Mouse (Mus musculus) C2C12 (cell line): ENCODE measurements around the gene Tnrc6c. TPM values are rescaled to one million over a fixed set of nuclear protein-coding genes. Genes with fewer than 3 reads are reported as not detected.

Experiments used
- H3K27me3 ChIP-seq: one replicate; pipeline ENCODE4 v1.6.1; 2011; ENCODE audit not compliant: control insufficient read depth, insufficient read depth, insufficient read length
- H3K36me3 ChIP-seq: one replicate; pipeline ENCODE4 v1.6.1; 2011; ENCODE audit not compliant: control insufficient read depth, insufficient read depth
- H3K4me3 ChIP-seq: one replicate; pipeline ENCODE4 v1.5.1; 2011; ENCODE audit warnings: mild to moderate bottlenecking, control low read depth; ENCODE audit not compliant: poor library complexity, insufficient read depth, severe bottlenecking
- H3K79me2 ChIP-seq: one replicate; pipeline ENCODE4 v1.6.1; 2011; ENCODE audit not compliant: control insufficient read depth, insufficient read depth
- H3K79me3 ChIP-seq: one replicate; pipeline ENCODE4 v1.6.1; 2011; ENCODE audit warnings: low read depth, control low read depth
- H3ac ChIP-seq: one replicate; pipeline ENCODE3; 2011; ENCODE audit warnings: low read depth; ENCODE audit not compliant: control insufficient read depth, insufficient read length
- CEBPB ChIP-seq: IDR thresholded peaks from one replicate; pipeline ENCODE4 v1.6.1; 2011; ENCODE audit warnings: low read depth, mild to moderate bottlenecking, control low read depth, moderate library complexity
- CTCF ChIP-seq: IDR thresholded peaks from one replicate; pipeline ENCODE4 v1.5.1; 2011; ENCODE audit not compliant: control insufficient read depth, insufficient read depth, insufficient read length
- FOSL1 ChIP-seq: IDR thresholded peaks from one replicate; pipeline ENCODE4 v1.8.0; 2011; ENCODE audit warnings: mild to moderate bottlenecking, low read length; ENCODE audit not compliant: poor library complexity, insufficient read depth, severe bottlenecking
- MAX ChIP-seq: IDR thresholded peaks from one replicate; pipeline ENCODE4 v1.6.1; 2011; ENCODE audit warnings: mild to moderate bottlenecking, control low read depth
- MYOD1 ChIP-seq: IDR thresholded peaks from one replicate; pipeline ENCODE4 v1.6.1; 2011; ENCODE audit warnings: low read depth; ENCODE audit not compliant: control insufficient read depth, insufficient read length
- MYOG ChIP-seq: IDR thresholded peaks from one replicate; pipeline ENCODE4 v1.6.1; 2011; ENCODE audit not compliant: control insufficient read depth, insufficient read length; ENCODE audit errors: extremely low read depth
- USF1 ChIP-seq: IDR thresholded peaks from one replicate; pipeline ENCODE4 v1.6.1; 2011; ENCODE audit warnings: low read depth, mild to moderate bottlenecking, control low read depth, moderate library complexity
- polyA plus RNA-seq: library from polyadenylated mRNA; unstranded; fragments of >200 nt; fragmentation: generic; extraction: Trizol; gene quantifications from one replicate; pipeline ENCODE4 v1.2.1, GENCODE M21; 2012; ENCODE audit warnings: missing spikeins

Tnrc6c gene
- polyA plus RNA-seq, 1 experiment = 6.3 TPM

DNA sequence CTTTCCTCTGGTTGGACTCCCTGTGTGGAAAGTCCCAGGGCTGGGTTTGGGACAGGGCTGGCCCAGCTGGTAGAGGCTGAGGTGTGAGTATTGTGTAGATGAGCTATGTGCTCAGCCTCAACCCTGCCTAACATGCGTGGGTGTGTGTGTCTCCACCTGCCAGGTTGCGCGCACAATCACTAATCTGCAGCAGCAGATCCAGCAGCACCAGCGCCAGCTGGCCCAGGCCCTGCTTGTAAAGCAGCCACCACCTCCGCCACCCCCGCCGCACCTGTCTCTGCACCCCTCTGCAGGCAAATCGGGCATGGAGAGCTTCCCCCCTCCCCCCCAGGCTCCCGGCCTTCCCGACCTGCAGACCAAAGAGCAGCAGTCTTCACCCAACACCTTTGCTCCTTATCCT, 95.3 kb downstream of the Tnrc6c start:
- Histone ChIP-seq H3K4me3 (no peak overlapping the region), H3K79me3 (no peaks in the 10 kb centered on the region), H3K79me2 (no peaks in the 10 kb centered on the region), H3K27me3 (no peaks in the 10 kb centered on the region), H3ac (no peak overlapping the region), H3K36me3 (peaks cover 43% of the 10 kb centered on the region)
- TF ChIP-seq CTCF = no peak

DNA sequence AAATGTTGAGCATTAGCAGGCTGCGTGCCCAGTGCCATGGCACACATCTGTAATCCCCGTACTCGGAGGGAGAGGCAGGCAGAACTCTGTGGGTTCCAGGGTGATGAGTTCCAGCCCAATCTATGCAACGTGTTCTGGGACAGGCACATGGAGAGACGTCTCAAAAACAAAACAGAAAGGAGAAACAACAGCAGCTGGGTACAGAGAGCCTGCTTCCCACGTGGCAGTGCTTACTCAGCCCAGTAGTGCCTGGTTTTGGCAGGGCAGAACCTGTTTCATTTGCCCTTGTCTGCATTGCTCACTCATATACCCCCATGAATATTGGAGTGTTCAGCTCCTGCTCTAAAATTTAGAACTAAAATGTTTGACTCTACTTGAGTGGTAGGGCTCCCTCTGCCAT, 97.5 kb downstream of the Tnrc6c start:
- H3K79me3 ChIP-seq = no peaks in the 10 kb centered on the region
- no peaks in the 10 kb centered on the region for H3K27me3 ChIP-seq
- TF ChIP-seq MAX = no peak
- H3K36me3 ChIP-seq = peaks cover 59% of the 10 kb centered on the region
- no peak overlapping the region for H3ac ChIP-seq
- H3K4me3 ChIP-seq = no peak overlapping the region
- H3K79me2 ChIP-seq = no peaks in the 10 kb centered on the region

GRCm38 (mm10) chr11:117755891-117756290, 101.8 kb downstream of the Tnrc6c start:
- no peaks in the 10 kb centered on the region for H3K27me3 ChIP-seq
- TF ChIP-seq FOSL1 (no peak), CTCF (no peak), MYOG (no peak)
- H3K79me3 ChIP-seq = no peaks in the 10 kb centered on the region
- no peak overlapping the region for H3K4me3 ChIP-seq
- no peak overlapping the region for H3ac ChIP-seq
- H3K36me3 ChIP-seq = peaks cover 42% of the 10 kb centered on the region
- no peaks in the 10 kb centered on the region for H3K79me2 ChIP-seq

- peaks cover 33% of the 10 kb centered on the region for H3K36me3 ChIP-seq
- no peaks in the 10 kb centered on the region for H3K27me3 ChIP-seq
- H3ac ChIP-seq = no peak overlapping the region
- no peak for TF ChIP-seq USF1
- no peak for TF ChIP-seq FOSL1
- no peak for TF ChIP-seq CEBPB
- TF ChIP-seq MYOG = no peak
- no peak for TF ChIP-seq MYOD1
- TF ChIP-seq MAX = no peak
- TF ChIP-seq CTCF = no peak
- H3K79me3 ChIP-seq = no peaks in the 10 kb centered on the region
- no peak overlapping the region for H3K4me3 ChIP-seq
- H3K79me2 ChIP-seq = no peaks in the 10 kb centered on the region
Observed at GRCm38 (mm10) chr11:117759267-117759666, 105.2 kb downstream of the Tnrc6c start.

- no peak for TF ChIP-seq CTCF
- TF ChIP-seq MYOD1 = no peak
- TF ChIP-seq FOSL1 = no peak
- no peak for TF ChIP-seq MYOG
- no peak for TF ChIP-seq MAX
- no peak for TF ChIP-seq CEBPB
- no peak for TF ChIP-seq USF1
- Histone ChIP-seq H3K27me3 (no peaks in the 10 kb centered on the region), H3K36me3 (peaks cover 28% of the 10 kb centered on the region), H3K4me3 (no peak overlapping the region), H3K79me3 (no peaks in the 10 kb centered on the region), H3K79me2 (no peaks in the 10 kb centered on the region), H3ac (no peak overlapping the region)
Observed at GRCm38 (mm10) chr11:117760374-117761119, 106.5 kb downstream of the Tnrc6c start.

DNA sequence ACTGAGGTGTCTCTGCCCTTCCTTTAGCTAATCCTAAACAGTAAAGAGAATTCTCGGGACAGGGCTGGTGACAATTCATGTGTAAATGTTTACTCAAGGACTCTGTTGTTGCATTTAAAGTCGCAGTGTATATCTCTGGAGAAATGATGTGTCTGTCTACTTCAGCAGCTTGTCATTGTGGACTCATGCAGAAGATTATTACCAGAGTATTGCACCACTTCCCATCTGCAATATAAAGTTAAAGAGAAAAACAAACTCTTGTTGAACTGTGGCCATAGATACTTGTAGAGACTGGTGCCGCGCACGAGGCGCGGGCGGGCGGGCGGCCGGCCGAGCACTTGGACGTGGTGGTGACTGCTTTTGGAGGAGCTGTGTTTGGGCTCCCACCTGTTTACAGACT, 107.7 kb downstream of the Tnrc6c start:
- H3K36me3 ChIP-seq = peaks cover 22% of the 10 kb centered on the region
- H3K79me2 ChIP-seq = no peaks in the 10 kb centered on the region
- no peak overlapping the region for H3ac ChIP-seq

GRCm38 (mm10) chr11:117762246-117762645, 108.2 kb downstream of the Tnrc6c start:
- no peaks in the 10 kb centered on the region for H3K27me3 ChIP-seq
- H3K79me2 ChIP-seq = no peaks in the 10 kb centered on the region
- H3K4me3 ChIP-seq = no peak overlapping the region
- H3K36me3 ChIP-seq = peaks cover 22% of the 10 kb centered on the region
- no peak overlapping the region for H3ac ChIP-seq
- TF ChIP-seq MAX = no peak
- TF ChIP-seq USF1 = no peak
- TF ChIP-seq MYOG = no peak
- no peak for TF ChIP-seq CTCF
- no peak for TF ChIP-seq FOSL1
- TF ChIP-seq CEBPB = no peak
- no peak for TF ChIP-seq MYOD1
- H3K79me3 ChIP-seq = no peaks in the 10 kb centered on the region

More for the DNA sequence above, 107.7 kb downstream of the Tnrc6c start:
- Histone ChIP-seq H3K4me3 (no peak overlapping the region), H3K27me3 (no peaks in the 10 kb centered on the region), H3K79me3 (no peaks in the 10 kb centered on the region)
- no peak for TF ChIP-seq MAX
- TF ChIP-seq FOSL1 = no peak
- TF ChIP-seq CEBPB = no peak
